In genomic region chr17:46994641-46995398, GRCm38 (mm10) we compare ENCODE assay signal across 9 mouse cellular contexts. TPM values are rescaled to one million over a fixed set of nuclear protein-coding genes. Genes with fewer than 3 reads are reported as not detected.
DNase-seq lines count a peak whose midpoint lies in the region; TF ChIP-seq lines count a peak whose summit lies in the region.
"Had no signal": no experiment of that assay in that cellular context is flagged by ENCODE, and none has a peak within 500 bp of the region (broad histone marks: within the 10 kb centered on the region; RNA-seq: fewer than 3 reads in every experiment).

No protein-coding gene starts in this region.

- H3K9me3 ChIP-seq in megakaryocyte, embryonic 14.5 days = no peaks in the 10 kb centered on the region
- H3K9me3 ChIP-seq: embryonic facial prominence, embryonic 15.5 days had no signal

- 57% methylated on average over 10 of the region's 10 CpGs for WGBS in bone marrow, adult 2 months

- no peaks in the 10 kb centered on the region for H3K27me3 ChIP-seq in megakaryocyte, embryonic 14.5 days (replicated peaks)
- H3K27me3 ChIP-seq: embryonic facial prominence, embryonic 15.5 days had no signal

- H3K4me1 ChIP-seq in bone marrow, adult 2 months (ENCODE audit: control insufficient read depth, insufficient read depth, low read length) = peaks cover 2% of the 10 kb centered on the region; the same call in 1 of the 2 replicates
- H3K4me1 ChIP-seq in megakaryocyte, embryonic 14.5 days = peaks cover 45% of the 10 kb centered on the region

- H3K4me3 ChIP-seq in bone marrow, adult 2 months (replicated peaks; ENCODE audit: control insufficient read depth, low read depth, low read length) = no peak overlapping the region
- H3K4me3 ChIP-seq in megakaryocyte, embryonic 14.5 days (replicated peaks) = peak overlapping the region; percentile 43
- H3K4me3 ChIP-seq: embryonic facial prominence, embryonic 15.5 days had no signal

- peak overlapping the region; percentile 49; the same call in 1 of the 2 replicates for H3K27ac ChIP-seq in bone marrow, adult 2 months (ENCODE audit: control insufficient read depth, insufficient read depth, low read depth, low read length, poor library complexity)
- H3K27ac ChIP-seq: embryonic facial prominence, embryonic 15.5 days had no signal

- peaks cover 98% of the 10 kb centered on the region for H3K36me3 ChIP-seq in megakaryocyte, embryonic 14.5 days (replicated peaks; ENCODE audit: low read length)

- TF ChIP-seq POLR2A in bone marrow, adult 2 months (IDR thresholded peaks at IDR 0.05; ENCODE audit: borderline replicate concordance, control insufficient read depth, low read depth, low read length) = no peak

- no peak for TF ChIP-seq CTCF in bone marrow, adult 2 months (IDR thresholded peaks at IDR 0.05; ENCODE audit: control insufficient read depth, insufficient read depth, low read length)

- DNase-seq in gastrocnemius, postnatal 25 days = peak; percentile 32
- no peak for DNase-seq in gastrocnemius, adult 18-20 months (ENCODE audit: low spot score)
- peak; percentile 38 for DNase-seq in kidney, postnatal 10 days
- DNase-seq in cerebellum, postnatal 25 days = no peak
- DNase-seq in right cerebral cortex, postnatal 4 days = no peak
- no peak for DNase-seq in urinary bladder, postnatal 36 days (ENCODE audit: low spot score in 2 of 2)

RNA-seq across cellular contexts. Expression of gene Ubr2, which starts 15.5 kb away (rescaled TPM):
- 10 to 100 TPM; 44.6 to 46.0 TPM for total RNA-seq in gastrocnemius, postnatal 25 days (2021)
- 10 to 100 TPM; 57.0 to 60.7 TPM for total RNA-seq in gastrocnemius, adult 18-20 months (2021)
- 21.7 and 49.0 TPM in 2 replicates for polyA plus RNA-seq in bone marrow, adult 2 months (2011; ENCODE audit: insufficient read depth, insufficient read length, low replicate concordance, missing spikeins)
- 3.5 and 4.8 TPM in 2 replicates for polyA plus RNA-seq in megakaryocyte, embryonic 14.5 days (2012; ENCODE audit: insufficient read depth, low replicate concordance)

Comparison
In these comparisons a context has a peak if more than half of its experiments do, and no peak if none do; other contexts are left out.
1. DNase-seq: peak in gastrocnemius, postnatal 25 days (single experiment) and kidney, postnatal 10 days (single experiment); none in gastrocnemius, adult 18-20 months (single experiment), cerebellum, postnatal 25 days (0 of 2), right cerebral cortex, postnatal 4 days (single experiment) and urinary bladder, postnatal 36 days (0 of 2).